Mouse (Mus musculus) liver, adult 2 months (tissue): ENCODE measurements at regions not wholly inside any gene's neighbourhood (a gene's known extent, or its start where the extent isn't known, plus 50 kb on each side); places are given as distances from the start of the nearest gene placed in this dataset.

ENCODE experiments used
- CTCF ChIP-seq: fragments of 200-500 bp; IDR thresholded peaks from 2 replicates; pipeline ENCODE4 v1.5.1; 2011; ENCODE audit warnings: low read depth, low read length, control low read depth
- POLR2A ChIP-seq: fragments of 200-500 bp; IDR thresholded peaks from 2 replicates; pipeline ENCODE4 v1.6.1; 2011; ENCODE audit warnings: low read length, control low read depth; ENCODE audit not compliant: insufficient read depth; ENCODE audit errors: extremely low read depth

GRCm38 (mm10) chr6:135562267-135562666 lies 199.9 kb downstream of the Emp1 start:
- no peak for TF ChIP-seq POLR2A
- TF ChIP-seq CTCF: no peak
